Mouse (Mus musculus) cerebellum, adult 2 months (tissue): ENCODE measurements around the gene Olfr1278. TPM values are rescaled to one million over a fixed set of nuclear protein-coding genes. Genes with fewer than 3 reads are reported as not detected.

Experiments used
- DNase-seq, 2 experiments: peaks; one replicate each; pipeline ENCODE4 v3.0.0; 2021
- H3K27ac ChIP-seq: fragments of 200-500 bp; 2 replicates; pipeline ENCODE4 v1.5.1; 2012; ENCODE audit warnings: low read length, control low read depth, inconsistent platforms; ENCODE audit not compliant: insufficient read depth
- H3K27me3 ChIP-seq: fragments of 200-500 bp; 2 replicates; pipeline ENCODE4 v1.6.1; 2012; ENCODE audit warnings: inconsistent platforms, mild to moderate bottlenecking, low read length, moderate library complexity; ENCODE audit not compliant: control insufficient read depth, insufficient read depth
- H3K4me1 ChIP-seq: fragments of 200-500 bp; 2 replicates; pipeline ENCODE4 v1.6.1; 2011; ENCODE audit warnings: low read length; ENCODE audit not compliant: control insufficient read depth, insufficient read depth
- H3K4me3 ChIP-seq: fragments of 200-500 bp; replicated peaks from 2 replicates; pipeline ENCODE3; 2011; ENCODE audit warnings: mild to moderate bottlenecking, low read depth, low read length, control low read depth; ENCODE audit not compliant: insufficient read depth
- CTCF ChIP-seq: fragments of 200-500 bp; IDR thresholded peaks from 2 replicates; pipeline ENCODE4 v1.5.1; 2011; ENCODE audit warnings: low read depth, mild to moderate bottlenecking, control low read depth, low read length, moderate library complexity, borderline replicate concordance; ENCODE audit not compliant: insufficient read depth
- POLR2A ChIP-seq: fragments of 200-500 bp; IDR thresholded peaks from 2 replicates; pipeline ENCODE4 v1.6.1; 2011; ENCODE audit warnings: low read length, control low read depth, borderline replicate concordance; ENCODE audit not compliant: insufficient read depth
- WGBS: fragments of 180-500 bp; shearing (Covaris S2); methylation state at CpG from one replicate; pipeline ENCODE4 v1.1.7; 2018; 5-methylcytosine and 5-hydroxymethylcytosine counted together
- polyA plus RNA-seq: library from polyadenylated mRNA; depleted of rRNA; stranded (reverse); fragments of >200 nt; gene quantifications from 2 replicates; pipeline ENCODE4 v1.2.3, GENCODE M21; 2012; rRNA removed

The Olfr1278 gene
- polyA plus RNA-seq, 1 experiment: not detected

DNA sequence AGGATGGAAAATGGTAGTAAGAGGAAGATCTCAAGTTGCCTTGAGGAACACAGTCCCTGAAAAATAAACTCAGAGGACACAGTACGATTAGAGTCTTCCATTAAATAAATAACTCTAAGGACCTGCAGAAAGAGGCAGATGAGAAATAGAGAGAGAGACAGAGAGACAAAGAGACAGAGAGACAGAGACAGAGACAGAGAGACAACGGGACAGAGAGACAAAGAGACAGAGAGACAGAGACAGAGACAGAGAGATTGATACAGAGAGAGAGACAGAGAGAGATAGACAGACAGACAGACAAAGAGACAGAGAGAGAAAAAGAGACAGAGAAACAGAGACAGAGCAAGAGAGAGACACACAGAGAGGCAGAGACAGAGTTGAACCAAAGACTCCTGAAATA, 46.0 kb downstream of the Olfr1278 start, which contains the start of gene Olfr1282:
Gene Olfr1282, minus strand, starts transcription at position 101 of the 400 bp plus-strand sequence.
- DNase-seq: no peak
- H3K4me3 ChIP-seq: no peak within 1 kb of the TSS
- H3K4me1 ChIP-seq: no peaks in the 10 kb centered on the region
- no peaks in the 10 kb centered on the region for H3K27me3 ChIP-seq
- H3K27ac ChIP-seq: no peak within 1 kb of the TSS
- 71% methylated on average over 2 of the region's 2 CpGs for WGBS
- TF ChIP-seq POLR2A: no peak
- TF ChIP-seq CTCF: no peak

Other genes with a start within 250 kb of the Olfr1278 start
- not detected in 2 replicates for gene Gm13941, start 184.2 kb upstream of the Olfr1278 start, polyA plus RNA-seq
- not detected in 2 replicates for gene Gm15130, start 137.2 kb upstream of the Olfr1278 start, polyA plus RNA-seq
- gene 4930430A15Rik, start 60.5 kb upstream of the Olfr1278 start, polyA plus RNA-seq: not detected in 2 replicates
- not detected in 2 replicates for gene Olfr1275, start 54.9 kb upstream of the Olfr1278 start, polyA plus RNA-seq
- 0.03 TPM in 1 of 2 replicates, not detected in the other for gene Olfr1276, start 35.6 kb upstream of the Olfr1278 start, polyA plus RNA-seq
- gene Olfr1277, start 16.0 kb upstream of the Olfr1278 start, polyA plus RNA-seq: not detected in 2 replicates
- not detected in 2 replicates for gene Olfr1279, start 10.5 kb downstream of the Olfr1278 start, polyA plus RNA-seq
- gene Olfr1280, start 23.9 kb downstream of the Olfr1278 start, polyA plus RNA-seq: not detected in 2 replicates
- gene Olfr1281, start 36.4 kb downstream of the Olfr1278 start, polyA plus RNA-seq: not detected in 2 replicates
- gene Olfr1282, start 45.9 kb downstream of the Olfr1278 start, polyA plus RNA-seq: not detected in 2 replicates
- not detected in 2 replicates for gene Olfr1283, start 76.7 kb downstream of the Olfr1278 start, polyA plus RNA-seq
- not detected in 2 replicates for gene Olfr1284, start 85.4 kb downstream of the Olfr1278 start, polyA plus RNA-seq
- not detected in 2 replicates for gene Olfr1286, start 133.0 kb downstream of the Olfr1278 start, polyA plus RNA-seq
- not detected in 2 replicates for gene Olfr1287, start 159.0 kb downstream of the Olfr1278 start, polyA plus RNA-seq
- not detected in 2 replicates for gene Olfr1288, start 184.0 kb downstream of the Olfr1278 start, polyA plus RNA-seq
- gene Olfr1289, start 190.7 kb downstream of the Olfr1278 start, polyA plus RNA-seq: not detected in 2 replicates
- not detected in 2 replicates for gene Olfr1290, start 203.7 kb downstream of the Olfr1278 start, polyA plus RNA-seq
- not detected in 2 replicates for gene Olfr1291-ps1, start 207.0 kb downstream of the Olfr1278 start, polyA plus RNA-seq
- gene Olfr1293-ps, start 235.1 kb downstream of the Olfr1278 start, polyA plus RNA-seq: not detected in 2 replicates